Mouse (Mus musculus) hindbrain, embryonic 14.5 days (tissue): ENCODE results near the gene Fancd2os. TPM values are rescaled to one million over a fixed set of nuclear protein-coding genes. Genes with fewer than 3 reads are reported as not detected.
A peak's percentile ranks its signal among the peaks of the same experiment; 100 is the strongest.

ENCODE experiments used
- ATAC-seq: fragments of 200-750 bp; cut with Nextera tagmentation; 2 replicates; pipeline ENCODE4 v1.8.0; 2017; ENCODE audit warnings: moderate number of reproducible peaks, mild to moderate bottlenecking, moderate TSS enrichment, moderate library complexity; ENCODE audit not compliant: low FRiP score
- DNase-seq: peaks from one replicate; pipeline ENCODE4 v3.0.0-alpha.2; 2015; ENCODE audit warnings: low spot score
- H3K27ac ChIP-seq: fragments of 300-500 bp; sonication (generic); 2 replicates; pipeline ENCODE4 v1.5.1; 2014; ENCODE audit warnings: mild to moderate bottlenecking, moderate library complexity
- H3K27me3 ChIP-seq: fragments of 300-500 bp; sonication (generic); 2 replicates; pipeline ENCODE4 v1.6.1; 2014; ENCODE audit warnings: mild to moderate bottlenecking, low read length, mixed read lengths; ENCODE audit not compliant: control insufficient read depth, insufficient read depth
- H3K36me3 ChIP-seq: fragments of 300-500 bp; sonication (generic); replicated peaks from 2 replicates; pipeline ENCODE4 v1.6.1; 2014; ENCODE audit not compliant: control insufficient read depth, insufficient read depth
- H3K4me1 ChIP-seq: fragments of 300-500 bp; sonication (generic); replicated peaks from 2 replicates; pipeline ENCODE4 v1.6.1; 2014; ENCODE audit warnings: antibody characterized with exemption, low read length, mixed read lengths; ENCODE audit not compliant: control insufficient read depth, insufficient read depth
- H3K4me2 ChIP-seq: fragments of 300-500 bp; sonication (generic); replicated peaks from 2 replicates; pipeline ENCODE4 v1.6.1; 2014; ENCODE audit warnings: mild to moderate bottlenecking, moderate library complexity
- H3K4me3 ChIP-seq: fragments of 300-500 bp; sonication (generic); replicated peaks from 2 replicates; pipeline ENCODE4 v1.5.1; 2014; ENCODE audit warnings: mild to moderate bottlenecking, low read length
- H3K9ac ChIP-seq: fragments of 300-500 bp; sonication (generic); 2 replicates; pipeline ENCODE4 v1.6.1; 2014
- H3K9me3 ChIP-seq: fragments of 300-500 bp; sonication (generic); 2 replicates; pipeline ENCODE4 v1.6.1; 2016; ENCODE audit warnings: low read length; ENCODE audit not compliant: control insufficient read depth
- WGBS: fragments of 180-500 bp; shearing (Covaris S2); extraction: QIAGEN DNeasy Blood & Tissue Kit; methylation state at CpG from one replicate; pipeline ENCODE4 v1.1.7; 2014; 5-methylcytosine and 5-hydroxymethylcytosine counted together
- polyA plus RNA-seq: library from polyadenylated mRNA; unstranded; fragments of >200 nt; fragmentation: Nextera tagmentation; extraction: Ambion mirVana; gene quantifications from 2 replicates; pipeline ENCODE4 v1.2.1, GENCODE M21; 2014

The Fancd2os gene
- polyA plus RNA-seq: not detected in 2 replicates

GRCm38 (mm10) chr6:113600543-113601139 lies at the start of gene Fancd2os:
Gene Fancd2os (minus strand): TSS chr6:113600715.
- H3K9me3 ChIP-seq: no peaks in the 10 kb centered on the region
- no peak within 1 kb of the TSS for H3K27ac ChIP-seq
- no peaks in the 10 kb centered on the region for H3K36me3 ChIP-seq
- 31% methylated on average over 23 of the region's 23 CpGs for WGBS
- H3K4me3 ChIP-seq: no peak within 1 kb of the TSS
- DNase-seq (no peak), ATAC-seq (no peak)
- H3K4me1 ChIP-seq: peaks cover 9% of the 10 kb centered on the region
- H3K4me2 ChIP-seq: no peak within 1 kb of the TSS
- no peak within 1 kb of the TSS for H3K9ac ChIP-seq
- no peaks in the 10 kb centered on the region for H3K27me3 ChIP-seq

- no peak for ATAC-seq
- H3K36me3 ChIP-seq: no peaks in the 10 kb centered on the region
- WGBS: 74% methylated on average over 4 of the region's 4 CpGs
Measured at GRCm38 (mm10) chr6:113650197-113650640, 49.7 kb upstream of the Fancd2os start.

GRCm38 (mm10) chr6:113649346-113650196 lies 49.1 kb upstream of the Fancd2os start:
- Histone ChIP-seq H3K27ac (no peak overlapping the region), H3K9me3 (no peaks in the 10 kb centered on the region), H3K4me2 (no peak overlapping the region), H3K27me3 (no peaks in the 10 kb centered on the region), H3K36me3 (no peaks in the 10 kb centered on the region), H3K4me1 (no peaks in the 10 kb centered on the region), H3K9ac (no peak overlapping the region), H3K4me3 (no peak overlapping the region)
- no peak for DNase-seq
- 84% methylated on average over 7 of the region's 7 CpGs for WGBS
- no peak for ATAC-seq

More at GRCm38 (mm10) chr6:113650197-113650640, 49.7 kb upstream of the Fancd2os start:
- Histone ChIP-seq H3K4me2 (no peak overlapping the region), H3K9ac (no peak overlapping the region), H3K4me3 (no peak overlapping the region), H3K27me3 (no peaks in the 10 kb centered on the region), H3K9me3 (no peaks in the 10 kb centered on the region), H3K27ac (no peak overlapping the region), H3K4me1 (no peaks in the 10 kb centered on the region)
- DNase-seq: no peak

- Histone ChIP-seq H3K4me2 (no peak overlapping the region), H3K4me3 (no peak overlapping the region), H3K27me3 (no peaks in the 10 kb centered on the region), H3K9me3 (no peaks in the 10 kb centered on the region), H3K4me1 (no peaks in the 10 kb centered on the region), H3K27ac (no peak overlapping the region), H3K9ac (no peak overlapping the region), H3K36me3 (no peaks in the 10 kb centered on the region)
- ATAC-seq: no peak
- 90% methylated on average over 8 of the region's 8 CpGs for WGBS
- DNase-seq: no peak
Measured at GRCm38 (mm10) chr6:113644808-113645207, 44.3 kb upstream of the Fancd2os start.

GRCm38 (mm10) chr6:113643967-113644366 lies 43.5 kb upstream of the Fancd2os start:
- H3K9ac ChIP-seq: no peak overlapping the region
- no peak overlapping the region for H3K27ac ChIP-seq
- no peaks in the 10 kb centered on the region for H3K9me3 ChIP-seq
- 91% methylated on average over 2 of the region's 2 CpGs for WGBS
- no peaks in the 10 kb centered on the region for H3K4me1 ChIP-seq
- H3K4me2 ChIP-seq: no peak overlapping the region
- H3K4me3 ChIP-seq: no peak overlapping the region
- H3K27me3 ChIP-seq: no peaks in the 10 kb centered on the region
- H3K36me3 ChIP-seq: no peaks in the 10 kb centered on the region
- DNase-seq (no peak), ATAC-seq (no peak)

- DNase-seq: no peak
- Histone ChIP-seq H3K27ac (no peak overlapping the region), H3K36me3 (no peaks in the 10 kb centered on the region), H3K9ac (no peak overlapping the region), H3K9me3 (no peaks in the 10 kb centered on the region), H3K4me1 (no peaks in the 10 kb centered on the region), H3K4me2 (no peak overlapping the region), H3K4me3 (no peak overlapping the region), H3K27me3 (no peaks in the 10 kb centered on the region)
- WGBS: 91% methylated on average over 4 of the region's 4 CpGs
- no peak for ATAC-seq
Measured at GRCm38 (mm10) chr6:113643021-113643420, 42.5 kb upstream of the Fancd2os start.

- ATAC-seq (no peak), DNase-seq (no peak)
- H3K9me3 ChIP-seq: no peaks in the 10 kb centered on the region
- H3K27ac ChIP-seq: no peak overlapping the region
- H3K36me3 ChIP-seq: no peaks in the 10 kb centered on the region
- no peaks in the 10 kb centered on the region for H3K4me1 ChIP-seq
- no peak overlapping the region for H3K9ac ChIP-seq
- WGBS: 82% methylated on average over 8 of the region's 8 CpGs
- H3K4me2 ChIP-seq: no peak overlapping the region
- H3K27me3 ChIP-seq: no peaks in the 10 kb centered on the region
- H3K4me3 ChIP-seq: no peak overlapping the region
Measured at GRCm38 (mm10) chr6:113642605-113643004, 42.1 kb upstream of the Fancd2os start.

- H3K4me3 ChIP-seq: no peak overlapping the region
- H3K9me3 ChIP-seq: no peaks in the 10 kb centered on the region
- ATAC-seq (no peak), DNase-seq (no peak)
- H3K27me3 ChIP-seq: no peaks in the 10 kb centered on the region
- WGBS: 87% methylated on average over 4 of the region's 4 CpGs
- no peak overlapping the region for H3K4me2 ChIP-seq
- H3K36me3 ChIP-seq: no peaks in the 10 kb centered on the region
- H3K9ac ChIP-seq: no peak overlapping the region
- H3K4me1 ChIP-seq: no peaks in the 10 kb centered on the region
- no peak overlapping the region for H3K27ac ChIP-seq
Measured at GRCm38 (mm10) chr6:113639201-113639600, 38.7 kb upstream of the Fancd2os start.

GRCm38 (mm10) chr6:113638302-113639040 lies 38.0 kb upstream of the Fancd2os start, which contains the start of gene Irak2:
Gene Irak2 (plus strand): TSS chr6:113638467.
- Histone ChIP-seq H3K9ac (peak within 1 kb of the TSS; percentile 50), H3K4me2 (peak within 1 kb of the TSS; percentile 55), H3K4me3 (peak within 1 kb of the TSS; percentile 36), H3K4me1 (no peaks in the 10 kb centered on the region), H3K9me3 (no peaks in the 10 kb centered on the region), H3K36me3 (0 out of 2 replicates have a peak, but pooled peaks cover 6% of the 10 kb centered on the region), H3K27ac (no peak within 1 kb of the TSS), H3K27me3 (no peaks in the 10 kb centered on the region)
- 10% methylated on average over 37 of the region's 37 CpGs for WGBS
- peak; percentile 82 for DNase-seq
- ATAC-seq: peak; percentile 90
